Mouse (Mus musculus): ENCODE measurements around the gene Plekhf1. TPM values are rescaled to one million over a fixed set of nuclear protein-coding genes. Genes with fewer than 3 reads are reported as not detected.

The Plekhf1 gene
- polyA plus RNA-seq (2015; fragmentation: Nextera tagmentation; extraction: Ambion mirVana) = 8.1 and 8.8 TPM in 2 replicates

DNA sequence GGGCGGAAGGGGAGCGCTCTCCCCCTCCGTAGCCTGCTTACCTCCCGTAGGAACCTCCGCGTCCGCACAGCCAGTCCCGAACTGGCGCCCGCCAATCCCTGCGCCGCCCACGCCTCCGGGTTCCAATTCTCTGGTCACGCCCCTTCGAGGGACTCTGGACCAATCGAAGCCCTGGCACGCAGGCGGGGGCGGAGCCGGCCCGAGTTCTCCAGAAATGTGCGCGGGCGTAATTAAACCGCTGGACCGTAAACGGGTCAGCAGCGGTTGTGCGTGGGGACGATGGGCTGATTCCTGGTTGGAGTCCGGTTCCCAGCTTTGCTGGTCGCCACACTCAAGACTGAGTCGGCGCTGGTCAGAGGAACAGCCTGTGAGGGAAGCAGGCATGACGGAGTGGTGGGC, at the start of gene Plekhf1:
Gene Plekhf1 (minus strand): TSS at position 117 of the 399 bp plus-strand sequence.
- DNase-seq (ENCODE audit: low spot score) = peak; percentile 91

DNA sequence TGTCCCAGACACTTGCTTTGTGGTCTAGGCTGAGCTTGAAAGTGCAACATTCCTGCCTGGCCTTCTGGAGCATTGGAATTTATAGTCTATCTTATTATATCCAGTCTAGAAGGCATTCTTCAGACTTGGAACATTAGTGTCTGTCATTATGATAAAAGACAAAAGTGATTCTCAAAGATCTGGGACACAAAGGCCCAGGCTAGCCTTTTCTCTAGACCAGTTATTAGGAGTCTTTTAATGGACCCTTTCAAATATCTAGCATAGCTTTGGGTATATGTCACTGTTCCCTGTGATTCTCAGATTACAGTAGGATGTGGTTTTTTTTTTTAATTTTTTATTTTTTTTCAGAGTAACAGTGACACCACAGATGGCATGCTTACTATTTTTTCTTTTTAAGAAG, 44.7 kb upstream of the Plekhf1 start:
- no peak for DNase-seq (ENCODE audit: low spot score)

DNA sequence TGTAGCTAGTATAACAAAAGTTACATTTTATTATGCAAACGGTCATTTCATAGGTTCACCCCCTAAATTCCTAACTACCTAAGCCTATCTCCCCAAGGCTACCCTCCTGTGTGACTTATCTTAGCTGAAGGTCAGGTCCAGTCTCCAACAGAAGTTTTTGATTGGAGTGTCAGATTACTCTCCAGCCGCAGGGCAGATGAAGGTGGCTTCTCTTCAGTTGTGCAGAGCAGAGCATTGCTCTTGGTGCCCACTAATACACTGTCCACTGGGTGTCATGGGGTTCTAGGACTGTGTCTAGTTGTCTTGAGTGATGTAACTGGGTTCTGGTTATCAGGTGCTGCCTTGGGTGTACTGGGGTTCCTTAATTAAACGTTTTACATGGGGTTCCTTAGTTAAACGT, 44.0 kb upstream of the Plekhf1 start:
- DNase-seq (ENCODE audit: low spot score) = no peak

DNA sequence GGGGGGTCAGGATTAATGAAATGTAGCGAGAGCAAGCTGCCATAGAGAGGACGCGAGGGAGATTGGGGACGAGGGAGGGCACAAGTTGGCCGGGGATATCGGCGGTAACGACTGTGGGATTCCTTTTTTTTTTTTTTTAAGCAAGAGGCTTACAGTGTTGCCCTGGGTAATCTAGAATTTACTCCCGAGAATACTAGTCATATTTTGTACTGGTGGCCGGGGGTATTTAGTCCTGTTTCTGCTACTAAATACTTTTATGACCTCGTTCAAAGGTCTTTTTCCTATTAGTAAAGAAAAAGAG, 43.6 kb upstream of the Plekhf1 start:
- no peak for DNase-seq (ENCODE audit: low spot score)

DNA sequence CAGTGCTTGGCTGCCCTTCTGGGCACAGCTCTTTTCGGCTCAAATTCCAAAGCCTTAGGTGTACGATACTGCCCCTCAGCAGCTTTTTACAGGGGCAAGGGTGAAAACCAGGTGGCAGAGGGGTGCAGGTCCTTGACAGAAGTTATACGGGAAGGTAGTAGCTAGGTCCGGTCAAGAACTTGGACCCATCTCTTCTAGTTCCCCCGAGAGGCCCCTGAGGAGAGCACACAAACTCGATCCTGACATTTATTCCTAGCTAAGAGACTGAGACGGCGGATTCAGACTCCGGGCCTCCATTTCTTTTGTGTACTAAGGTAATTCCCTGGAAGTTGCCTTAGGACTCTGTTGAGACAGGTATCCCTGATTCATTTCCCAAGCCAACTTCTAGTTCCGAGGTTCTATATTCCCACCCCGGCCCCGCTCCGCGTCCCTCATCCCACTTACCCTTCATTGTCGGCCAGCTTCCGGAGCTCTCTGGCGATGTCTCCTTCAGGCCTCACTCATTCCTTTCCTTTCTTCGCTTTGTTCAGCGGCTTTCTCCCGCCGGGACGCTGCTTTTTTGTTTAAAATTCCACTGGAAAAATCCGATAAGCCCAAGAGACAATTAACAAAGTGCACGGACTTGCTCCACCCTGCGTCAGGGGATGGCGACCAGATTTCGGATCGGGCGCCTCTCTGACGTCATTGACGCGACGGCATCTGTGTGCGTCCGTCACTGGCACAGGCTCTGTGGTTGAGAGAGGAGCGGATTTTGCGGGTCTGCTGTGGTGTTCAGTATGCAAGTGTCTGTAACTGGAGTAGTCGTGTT, 43.1 kb upstream of the Plekhf1 start, which contains the start of gene Pop4:
Gene Pop4 (minus strand): TSS at position 721 of the 808 bp plus-strand sequence.
- peak; percentile 91 for DNase-seq (ENCODE audit: low spot score)

DNA sequence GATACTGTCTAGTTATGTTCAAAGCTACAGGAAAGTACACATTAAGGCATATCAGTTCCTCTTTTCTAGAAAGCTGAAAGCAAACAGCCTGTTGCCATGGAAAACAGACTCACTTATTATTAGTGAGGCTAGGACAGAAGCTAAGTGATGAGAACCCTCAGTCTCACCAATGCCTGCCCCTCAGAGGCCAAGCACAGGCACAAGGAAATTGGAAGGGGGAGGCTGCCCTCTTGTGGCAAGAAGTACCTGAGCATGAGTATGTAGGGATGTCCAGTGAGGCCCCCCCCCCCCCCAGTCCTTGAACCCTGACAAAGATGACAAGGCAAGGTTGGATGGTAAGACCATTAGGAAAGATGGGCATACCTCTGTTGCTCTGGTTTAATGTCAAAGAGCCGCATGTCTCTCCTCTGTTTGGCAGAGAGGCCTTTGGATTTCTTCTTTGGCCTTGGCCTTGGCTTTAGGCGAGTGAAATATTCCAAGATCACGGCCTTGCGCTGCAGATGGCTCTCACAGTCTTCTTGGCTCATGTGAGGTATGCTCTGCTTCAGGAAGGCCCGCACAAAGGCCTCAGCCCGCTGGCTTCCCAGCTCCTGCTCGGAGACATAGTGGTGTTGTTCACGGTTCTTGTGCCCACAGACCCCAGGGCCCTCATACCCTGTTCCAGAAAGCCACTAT, 39.3 kb upstream of the Plekhf1 start:
- peak; percentile 62 for DNase-seq (ENCODE audit: low spot score)

DNA sequence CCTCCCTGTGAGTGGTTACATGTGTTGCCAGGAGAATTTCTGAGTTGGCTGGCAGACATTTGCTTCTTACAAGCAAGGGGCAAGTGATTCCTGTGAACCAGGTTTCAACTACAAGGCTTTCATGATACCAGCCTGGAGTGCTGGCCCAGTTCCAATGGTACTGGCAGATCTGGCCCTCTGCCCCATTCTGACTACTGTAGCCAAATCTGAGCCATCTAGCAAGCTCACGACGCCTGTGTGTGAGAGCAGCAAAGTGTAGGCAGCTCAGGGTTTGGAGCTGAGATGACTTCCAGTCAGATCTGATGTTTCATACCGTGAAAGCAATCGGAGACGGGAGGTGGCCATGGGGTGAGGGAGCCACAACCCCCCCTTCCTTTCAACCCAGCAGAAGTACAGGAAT, 34.6 kb upstream of the Plekhf1 start:
- no peak for DNase-seq (ENCODE audit: low spot score)

DNA sequence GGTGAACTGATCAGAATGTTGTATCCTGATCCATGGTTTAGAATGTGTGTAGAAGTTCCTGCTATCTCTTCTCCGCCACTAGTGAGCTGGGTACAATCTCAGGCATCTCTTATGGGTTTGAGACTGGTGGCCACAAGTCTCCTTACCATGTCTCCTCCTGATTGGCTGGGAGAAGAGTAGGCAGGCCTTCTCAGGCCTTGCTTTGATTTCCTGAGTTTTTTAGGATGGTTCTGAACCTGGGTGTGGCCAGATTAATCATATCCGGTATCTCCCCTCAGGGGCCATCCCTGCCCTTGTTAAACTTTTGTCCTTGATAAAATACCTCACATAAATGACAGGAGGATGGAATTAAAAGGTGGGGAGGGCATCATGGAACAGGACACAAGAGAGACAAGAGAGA, 31.8 kb upstream of the Plekhf1 start:
- no peak for DNase-seq (ENCODE audit: low spot score)

DNA sequence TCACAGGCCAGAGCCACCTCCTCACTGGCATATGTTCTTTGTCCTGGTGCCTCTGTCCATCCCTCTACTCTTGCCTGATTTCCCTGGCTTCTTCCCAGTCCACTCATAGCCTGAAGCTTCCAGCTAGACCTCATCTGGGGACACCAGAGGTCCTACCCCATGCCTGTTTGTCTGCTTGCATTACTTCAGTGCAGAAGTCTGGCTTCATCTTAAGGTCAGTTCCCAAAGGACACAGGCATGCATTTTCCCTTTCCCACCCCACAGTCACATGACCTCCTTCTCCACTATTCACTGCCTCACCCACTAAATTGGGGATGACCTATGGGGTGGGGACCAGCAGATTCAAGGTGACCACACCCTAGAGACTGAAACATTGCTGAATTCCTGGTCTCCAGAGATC, 25.6 kb upstream of the Plekhf1 start:
- no peak for DNase-seq (ENCODE audit: low spot score)

DNA sequence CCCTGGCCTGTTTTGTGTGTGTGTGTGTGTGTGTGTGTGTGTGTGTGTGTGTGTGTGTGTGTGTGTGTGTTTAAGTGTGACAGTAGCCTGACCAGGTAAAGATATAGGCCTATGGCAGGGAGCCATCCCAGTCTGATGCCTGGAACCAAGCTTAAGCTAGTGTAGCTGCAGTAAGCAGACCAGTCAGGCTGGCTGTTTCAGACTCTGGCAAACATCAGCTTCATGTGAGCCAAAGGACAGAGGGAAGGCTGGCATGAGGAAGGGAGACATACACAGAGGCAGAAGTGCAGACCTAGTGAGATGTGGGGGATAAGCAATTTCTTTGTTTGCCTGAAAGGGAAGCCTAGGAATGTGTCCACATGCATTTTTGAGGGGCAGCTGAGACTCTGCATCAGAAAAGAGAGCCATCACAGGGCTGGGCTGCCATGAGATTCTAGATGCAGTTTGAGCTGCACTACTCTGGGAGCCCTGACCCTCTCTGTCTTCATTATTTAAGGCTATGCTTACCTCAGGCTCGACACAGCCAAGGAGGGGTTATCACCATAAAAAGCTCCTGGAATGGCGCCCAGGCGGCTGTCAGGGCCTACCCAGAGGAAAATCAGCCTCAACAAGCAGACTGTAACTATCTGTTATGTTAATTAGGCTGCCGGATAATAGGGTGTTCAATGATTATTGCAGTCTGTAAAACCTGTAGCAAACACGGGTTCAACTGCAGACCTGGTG, 23.8 kb upstream of the Plekhf1 start:
- no peak for DNase-seq (ENCODE audit: low spot score)

DNA sequence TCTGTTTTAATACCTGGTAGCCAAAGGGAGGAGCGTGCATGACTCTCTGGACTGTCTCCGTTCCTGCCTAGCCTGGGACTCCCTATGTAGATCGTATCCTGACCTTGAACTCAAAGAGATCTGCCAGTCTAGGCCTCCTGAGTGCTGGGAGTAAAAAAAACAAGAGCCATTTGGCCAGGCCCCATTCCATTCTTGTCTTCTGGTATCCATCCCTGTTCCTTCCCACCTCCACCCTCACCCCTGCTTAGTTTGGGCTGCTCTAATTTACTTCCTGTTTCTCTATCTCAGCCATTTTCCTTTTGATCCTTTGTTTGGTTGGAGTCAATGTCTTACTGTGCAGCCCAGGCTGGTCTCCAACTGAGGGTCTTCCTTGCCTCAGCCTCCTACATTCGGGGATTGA, 14.6 kb upstream of the Plekhf1 start:
- DNase-seq (ENCODE audit: low spot score) = no peak

DNA sequence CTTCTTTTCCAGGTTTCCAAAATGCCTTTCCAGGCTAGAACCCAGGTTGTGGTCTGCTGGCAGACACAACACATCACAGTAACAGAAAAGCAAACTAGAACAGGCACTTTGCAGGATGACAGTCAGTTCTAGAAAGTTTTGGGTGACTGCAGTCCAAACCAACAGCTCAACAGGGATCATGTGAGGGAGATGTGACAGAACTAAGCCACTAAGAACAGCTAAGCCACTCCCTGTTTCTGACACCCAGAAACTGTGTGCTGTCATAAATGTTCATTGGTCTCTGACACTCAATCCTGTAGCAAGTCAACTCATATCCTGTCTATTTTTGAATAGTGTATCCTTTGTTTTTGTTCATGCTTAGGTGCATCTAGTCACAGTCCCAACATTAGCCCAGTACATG, 9.3 kb upstream of the Plekhf1 start:
- no peak for DNase-seq (ENCODE audit: low spot score)

DNA sequence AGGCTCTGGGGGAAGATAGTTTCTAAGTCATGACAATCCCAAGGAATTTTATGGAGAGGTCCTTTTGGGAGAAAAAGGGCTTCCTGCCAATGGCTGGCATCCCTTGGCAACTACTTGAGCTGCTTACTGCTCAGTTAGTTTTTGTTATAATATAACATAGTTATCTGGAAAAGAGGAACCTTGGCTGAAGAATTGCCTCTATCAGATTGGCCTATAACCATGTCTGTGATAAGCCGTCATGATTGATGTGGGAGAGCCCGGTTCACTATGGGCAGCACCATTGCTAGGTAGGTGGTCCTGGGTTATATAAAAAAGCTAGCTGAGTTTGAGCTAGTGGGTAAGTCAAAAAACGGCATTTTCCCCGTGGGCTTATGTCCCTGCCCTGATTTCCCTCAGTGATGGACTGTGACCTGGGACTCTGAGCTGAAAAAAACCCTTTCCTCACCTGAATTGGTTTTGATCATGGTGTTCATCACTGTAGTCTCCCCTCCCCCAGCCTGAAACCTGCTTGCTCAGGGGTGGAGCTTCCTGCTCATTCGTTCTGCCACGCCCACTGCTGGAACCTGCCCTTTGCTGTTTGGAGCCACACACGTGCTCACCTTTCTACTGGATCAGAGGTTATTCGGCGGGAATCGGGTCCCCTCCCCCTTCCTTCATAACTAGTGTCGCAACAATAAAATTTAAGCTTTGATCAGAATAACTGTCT, 8.7 kb upstream of the Plekhf1 start:
- no peak for DNase-seq (ENCODE audit: low spot score)

DNA sequence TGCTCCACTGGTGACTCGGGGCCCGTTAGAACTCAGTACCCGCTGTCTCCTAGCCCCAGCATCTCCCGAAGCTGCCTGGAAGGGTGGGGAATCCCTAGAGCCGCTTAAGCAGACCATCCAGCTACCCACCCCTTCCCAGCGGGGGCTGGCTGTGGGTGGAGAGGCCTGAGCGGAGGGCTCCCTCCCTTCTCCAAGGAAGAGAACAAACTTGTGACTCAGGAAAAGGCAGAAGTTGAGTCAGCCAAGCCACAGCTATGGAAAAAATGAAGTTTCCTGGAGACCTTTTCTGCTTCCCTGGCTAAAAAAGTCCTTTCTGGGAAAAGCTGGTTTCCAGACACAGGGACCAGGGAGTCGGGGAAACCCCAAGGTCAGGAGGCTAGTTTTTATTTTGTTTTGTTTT, 2.5 kb upstream of the Plekhf1 start:
- DNase-seq (ENCODE audit: low spot score) = no peak

DNA sequence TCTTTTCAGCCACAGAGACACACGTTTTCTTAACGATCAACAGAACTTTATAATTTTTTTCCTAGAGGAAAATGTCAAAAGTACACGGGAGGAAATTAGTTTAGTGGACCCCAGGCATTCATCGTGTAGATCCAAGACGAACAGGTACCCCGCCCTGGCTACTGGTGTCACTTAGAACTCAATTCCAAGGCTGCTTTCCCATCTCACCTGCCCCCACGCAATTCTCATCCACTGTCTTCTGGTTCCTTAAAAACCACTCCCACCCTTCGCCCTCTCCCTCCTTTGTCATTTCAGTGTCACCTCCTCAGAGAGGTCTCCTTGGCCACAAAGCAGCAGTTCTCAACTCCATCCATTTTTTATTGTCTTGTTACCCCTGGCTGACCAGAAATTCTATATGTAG, 513 bp upstream of the Plekhf1 start:
- DNase-seq (ENCODE audit: low spot score) = no peak

DNA sequence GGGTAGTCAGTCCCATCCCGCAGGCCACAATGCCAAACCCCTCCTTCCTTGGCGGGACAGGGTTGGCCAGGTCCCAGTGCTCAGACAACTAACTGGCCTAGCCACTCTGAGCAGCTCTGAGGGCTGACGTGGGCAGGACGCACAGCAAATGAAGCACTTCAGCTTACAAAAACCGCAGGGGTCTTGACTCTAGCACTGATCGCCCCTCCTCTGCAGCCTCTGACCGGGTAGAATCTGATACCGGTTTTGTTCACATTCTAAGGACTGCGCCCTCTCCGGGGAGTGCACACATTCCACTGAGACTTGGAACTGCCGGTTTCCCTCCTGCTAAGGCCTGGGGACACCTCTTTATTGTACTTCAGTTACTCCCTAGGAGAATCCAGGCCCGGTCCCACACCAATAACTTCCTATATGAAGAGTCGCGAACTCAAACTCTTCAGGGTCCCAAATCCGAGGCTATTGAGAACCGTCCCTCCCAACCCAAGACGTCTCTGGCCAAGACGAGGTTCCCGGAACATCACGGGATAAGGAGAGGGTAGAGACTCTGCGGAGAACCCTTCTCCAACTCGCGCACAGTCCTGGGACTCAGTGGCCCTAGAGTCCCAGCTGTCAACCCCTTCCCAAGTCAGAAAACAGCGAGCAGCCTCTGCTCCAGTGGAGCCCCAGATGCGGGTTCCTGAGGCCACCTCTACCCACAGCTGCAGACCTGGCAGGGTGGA, 476 bp downstream of the Plekhf1 start:
- peak; percentile 57 for DNase-seq (ENCODE audit: low spot score)

DNA sequence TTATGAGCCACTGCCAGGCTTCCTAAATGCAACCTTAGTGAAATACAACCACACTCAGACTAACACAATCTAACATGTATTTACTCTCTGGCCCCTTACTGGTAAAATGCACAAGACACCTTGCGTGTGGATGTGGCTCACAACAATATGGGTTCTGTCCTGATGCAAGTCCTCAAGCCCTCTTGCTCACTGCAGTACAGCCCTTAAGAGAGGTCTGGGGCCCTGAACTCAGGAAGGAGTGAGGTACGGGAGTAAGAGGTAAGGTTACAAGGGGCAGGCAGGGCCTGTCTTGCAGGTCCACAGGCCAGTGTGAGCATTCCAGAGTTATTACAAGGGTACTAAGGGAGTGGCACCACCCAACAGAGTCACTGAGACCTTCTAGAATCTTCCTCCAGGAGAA, 1.6 kb downstream of the Plekhf1 start:
- no peak for DNase-seq (ENCODE audit: low spot score)

DNA sequence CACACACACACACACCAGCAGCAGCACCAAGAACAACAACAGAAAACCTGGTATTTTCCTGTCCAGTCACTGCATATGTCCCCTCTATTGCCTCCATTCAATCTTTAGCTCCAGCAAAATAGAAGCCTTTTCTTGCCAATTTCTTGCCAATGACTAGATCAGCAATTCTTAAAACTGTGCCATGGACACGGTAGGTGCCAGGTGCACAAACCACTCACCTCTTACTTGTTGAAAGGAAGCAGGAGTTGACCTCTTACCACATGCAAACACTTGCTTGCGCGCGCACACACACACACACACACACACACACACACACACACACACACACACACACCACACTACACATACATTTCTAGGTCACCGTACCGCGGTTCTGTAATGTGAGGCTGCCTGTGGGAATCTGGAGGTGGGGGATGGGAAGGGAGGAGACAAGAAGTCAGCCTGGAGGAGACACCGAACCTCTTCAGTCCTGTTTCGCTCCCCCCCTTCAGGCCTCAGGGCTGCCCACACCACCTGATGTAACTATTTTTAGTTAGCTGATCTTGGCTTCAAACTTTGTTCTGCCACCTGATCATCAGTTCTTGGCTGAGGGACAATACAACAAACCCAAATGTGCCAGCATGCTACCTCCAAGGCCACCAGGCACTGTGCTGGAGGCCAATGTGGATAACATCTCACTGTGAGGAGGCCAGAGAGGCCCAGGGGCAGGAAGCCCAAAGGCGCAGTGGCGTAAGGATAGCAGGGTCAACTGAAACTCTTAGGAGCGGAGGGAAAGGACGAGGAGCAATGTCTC, 3.0 kb downstream of the Plekhf1 start:
- peak; percentile 67 for DNase-seq (ENCODE audit: low spot score)

DNA sequence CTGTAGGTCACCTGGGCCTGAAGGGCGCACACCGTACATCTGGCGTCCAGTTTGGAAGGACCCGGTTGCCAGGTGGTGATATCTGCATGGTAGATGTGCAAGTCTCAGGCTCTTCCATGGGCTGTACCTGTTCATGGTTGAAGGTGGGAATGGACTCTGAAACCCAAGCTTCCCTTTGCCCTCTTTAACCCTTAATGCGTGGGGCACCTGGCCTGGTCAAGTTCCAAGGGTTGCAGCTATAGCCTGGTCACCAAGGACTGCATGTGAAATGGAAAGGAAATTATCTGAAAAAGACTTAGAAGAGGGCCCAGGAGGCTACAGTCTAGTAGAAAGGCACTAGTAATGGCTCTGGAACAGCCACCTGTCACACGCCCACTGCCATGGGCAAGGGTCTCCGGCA, 7.0 kb downstream of the Plekhf1 start:
- no peak for DNase-seq (ENCODE audit: low spot score)

DNA sequence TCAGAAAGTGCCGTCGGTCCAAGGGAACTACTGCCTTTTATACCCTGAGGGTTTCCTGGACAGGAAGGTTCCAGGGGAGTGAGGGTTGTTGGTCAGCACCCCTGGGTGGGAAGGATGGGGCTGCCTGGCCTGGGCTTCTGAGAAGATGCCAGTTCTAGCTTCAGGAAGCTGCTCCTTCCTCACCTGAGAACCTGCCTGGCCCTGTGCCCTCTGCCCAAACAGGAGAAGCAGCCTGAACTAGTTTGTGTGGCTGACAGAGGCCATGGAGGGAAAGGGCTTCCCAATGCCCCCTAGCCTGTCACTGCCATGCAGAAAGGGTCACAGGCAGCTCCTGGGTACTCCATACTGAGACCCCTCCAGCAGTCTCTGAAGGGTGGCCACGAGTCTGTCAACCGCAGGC, 8.3 kb downstream of the Plekhf1 start:
- DNase-seq (ENCODE audit: low spot score) = no peak
